Mouse (Mus musculus) gastrocnemius, postnatal 14 days (tissue): Measurements from ENCODE around the gene Col19a1. TPM values are rescaled to one million over a fixed set of nuclear protein-coding genes. Genes with fewer than 3 reads are reported as not detected.

Source experiments
- DNase-seq: peaks from one replicate; pipeline ENCODE4 v3.0.0; 2021; ENCODE audit warnings: mixed read lengths
- intact Hi-C: fragments of 180-260 bp; cut with DNase I; formaldehyde crosslinking; loops from one replicate; pipeline ENCODE4 v1.15.1; 2025; ENCODE audit warnings: low total_unique reads
- total RNA-seq, 2 experiments: library from RNA; stranded (reverse); gene quantifications; 2 replicates each; pipeline ENCODE4 v1.2.3; 2021

The Col19a1 gene
- total RNA-seq, 2 experiments from 2014 or later: 3.6 TPM

GRCm38 (mm10) chr1:24337556-24338275 is 249.6 kb downstream of the Col19a1 start:
- DNase-seq: no peak
- intact Hi-C loops: no loop called here

GRCm38 (mm10) chr1:24336051-24336450 is 251.2 kb downstream of the Col19a1 start:
- intact Hi-C loops: no loop called here
- no peak for DNase-seq

- intact Hi-C loops: no loop called here
- DNase-seq: no peak
These were observed 270.2 kb downstream of the Col19a1 start for GRCm38 (mm10) chr1:24316961-24317589.

GRCm38 (mm10) chr1:24316490-24316889 is 270.8 kb downstream of the Col19a1 start:
- DNase-seq: no peak
- intact Hi-C loops: no loop called here

GRCm38 (mm10) chr1:24310847-24311246 is 276.4 kb downstream of the Col19a1 start:
- intact Hi-C loops: no loop called here
- DNase-seq: no peak

GRCm38 (mm10) chr1:24310193-24310592 is 277.1 kb downstream of the Col19a1 start:
- no peak for DNase-seq
- intact Hi-C loops: no loop called here

GRCm38 (mm10) chr1:24303077-24303476 is 284.2 kb downstream of the Col19a1 start:
- no peak for DNase-seq
- intact Hi-C loops: no loop called here

- intact Hi-C loops: no loop called here
- DNase-seq: peak; percentile 25
These were observed 284.6 kb downstream of the Col19a1 start for GRCm38 (mm10) chr1:24302674-24303073.

GRCm38 (mm10) chr1:24300700-24301099 is 286.6 kb downstream of the Col19a1 start:
- intact Hi-C loops: no loop called here
- DNase-seq: no peak

GRCm38 (mm10) chr1:24294979-24295942 is 292.0 kb downstream of the Col19a1 start:
- intact Hi-C loops: no loop called here
- DNase-seq: no peak

- intact Hi-C loops: no loop called here
- DNase-seq: no peak
These were observed 294.8 kb downstream of the Col19a1 start for GRCm38 (mm10) chr1:24292515-24292914.

- intact Hi-C loops: no loop called here
- no peak for DNase-seq
These were observed 300.9 kb downstream of the Col19a1 start for GRCm38 (mm10) chr1:24286360-24286759.

- DNase-seq: no peak
- intact Hi-C loops: no loop called here
These were observed 320.2 kb downstream of the Col19a1 start for GRCm38 (mm10) chr1:24267022-24267421.

GRCm38 (mm10) chr1:24261181-24261580 is 326.1 kb downstream of the Col19a1 start:
- no peak for DNase-seq
- intact Hi-C loops: no loop called here

GRCm38 (mm10) chr1:24259419-24259818 is 327.9 kb downstream of the Col19a1 start:
- DNase-seq: no peak
- intact Hi-C loops: no loop called here

GRCm38 (mm10) chr1:24257961-24258360 is 329.3 kb downstream of the Col19a1 start:
- DNase-seq: no peak
- intact Hi-C loops: no loop called here

GRCm38 (mm10) chr1:24249105-24249664 is 338.1 kb downstream of the Col19a1 start:
- intact Hi-C loops: loop anchor here (10.0 kb wide), 1 partner anchor 114 kb away; no protein-coding TSS in a partner anchor
- DNase-seq: no peak

- intact Hi-C loops: loop anchor here (10.0 kb wide), 1 partner anchor 114 kb away; no protein-coding TSS in a partner anchor
- DNase-seq: no peak
These were observed 338.8 kb downstream of the Col19a1 start for GRCm38 (mm10) chr1:24248294-24249104.
